ENCODE assay signal across 12 mouse cellular contexts in the genomic region with DNA sequence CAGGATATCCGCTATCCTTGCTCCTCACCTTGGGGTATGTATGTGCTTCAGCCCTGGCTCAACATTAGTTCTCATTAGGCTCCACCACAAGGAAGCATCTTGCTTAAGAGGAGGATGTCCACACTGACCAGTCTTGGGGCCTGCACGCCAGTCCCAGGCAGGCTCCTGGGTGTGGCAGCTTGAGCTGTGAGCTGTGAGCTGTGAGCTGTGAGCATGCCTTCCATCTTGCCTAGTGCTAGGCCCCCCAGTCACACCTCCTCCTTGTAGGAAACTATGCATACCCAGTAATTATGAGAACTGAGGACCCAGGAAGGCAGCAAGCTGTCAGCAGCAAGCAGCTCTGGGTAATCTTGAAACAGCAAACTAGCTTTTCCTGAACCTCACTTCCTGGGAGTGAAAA. TPM values are rescaled to one million over a fixed set of nuclear protein-coding genes. Genes with fewer than 3 reads are reported as not detected.
DNase-seq lines count a peak whose midpoint lies in the region; ATAC-seq and TF ChIP-seq lines count a peak whose summit lies in the region.
"Had no signal": no experiment of that assay in that cellular context is flagged by ENCODE, and none has a peak within 500 bp of the region (broad histone marks: within the 10 kb centered on the region; RNA-seq: fewer than 3 reads in every experiment).

No protein-coding gene starts in this region.

- 69% methylated on average over 2 of the region's 2 CpGs for WGBS in liver, embryonic 15.5 days (ENCODE audit: insufficient replicate concordance)
- WGBS in liver, embryonic 12.5 days (ENCODE audit: insufficient replicate concordance), result 66% methylated on average over 2 of the region's 2 CpGs
- WGBS in liver, embryonic 16.5 days (ENCODE audit: insufficient replicate concordance), result 60% methylated on average over 2 of the region's 2 CpGs
- 70% methylated on average over 2 of the region's 2 CpGs for WGBS in stomach, postnatal 0 days

- no peaks in the 10 kb centered on the region for H3K36me3 ChIP-seq in liver, embryonic 15.5 days (replicated peaks)
- H3K36me3 ChIP-seq in liver, embryonic 12.5 days, result no peaks in the 10 kb centered on the region
- no peaks in the 10 kb centered on the region for H3K36me3 ChIP-seq in liver, embryonic 16.5 days (ENCODE audit: control insufficient read depth, insufficient read depth)
- no peaks in the 10 kb centered on the region for H3K36me3 ChIP-seq in stomach, postnatal 0 days (ENCODE audit: control insufficient read depth, insufficient read depth, low read length)
- H3K36me3 ChIP-seq: forebrain, embryonic 12.5 days; liver, embryonic 13.5 days had no signal

- peak; percentile 50 for DNase-seq in cerebellum, adult 11-12 months
- DNase-seq in cerebellum, postnatal 4 days (ENCODE audit: low spot score in 2 of 2), result no peak
- peak; percentile 50 for DNase-seq in cerebellum, adult 8-10 months
- no peak for DNase-seq in stomach, postnatal 0 days (ENCODE audit: low spot score)
- no peak for DNase-seq in right cerebral cortex, postnatal 14 days
- DNase-seq: kidney, adult 11 months; liver, embryonic 13.5 days had no signal

- H3K27ac ChIP-seq in liver, embryonic 15.5 days (replicated peaks), result no peak overlapping the region
- H3K27ac ChIP-seq in liver, embryonic 12.5 days, result no peak overlapping the region
- no peak overlapping the region for H3K27ac ChIP-seq in liver, embryonic 16.5 days (ENCODE audit: low read length)
- no peak overlapping the region for H3K27ac ChIP-seq in stomach, postnatal 0 days (replicated peaks)
- H3K27ac ChIP-seq: forebrain, embryonic 12.5 days; liver, embryonic 13.5 days had no signal

- no peaks in the 10 kb centered on the region for H3K9me3 ChIP-seq in liver, embryonic 15.5 days (replicated peaks)
- H3K9me3 ChIP-seq in liver, embryonic 12.5 days (replicated peaks), result no peaks in the 10 kb centered on the region
- H3K9me3 ChIP-seq in liver, embryonic 16.5 days (replicated peaks; ENCODE audit: control insufficient read depth, low read length), result no peaks in the 10 kb centered on the region
- no peaks in the 10 kb centered on the region for H3K9me3 ChIP-seq in stomach, postnatal 0 days (ENCODE audit: control insufficient read depth, low read length)
- H3K9me3 ChIP-seq: forebrain, embryonic 12.5 days; liver, embryonic 13.5 days had no signal

- H3K4me1 ChIP-seq in liver, embryonic 15.5 days (replicated peaks), result no peaks in the 10 kb centered on the region
- H3K4me1 ChIP-seq in liver, embryonic 12.5 days, result peaks cover 12% of the 10 kb centered on the region; the same call in 1 of the 2 replicates
- no peaks in the 10 kb centered on the region; the same call in 1 of the 2 replicates for H3K4me1 ChIP-seq in liver, embryonic 16.5 days (ENCODE audit: control insufficient read depth, low read depth, low read length)
- no peaks in the 10 kb centered on the region for H3K4me1 ChIP-seq in stomach, postnatal 0 days (replicated peaks; ENCODE audit: control insufficient read depth, insufficient read depth)

- H3K9ac ChIP-seq in liver, embryonic 15.5 days, result no peak overlapping the region
- H3K9ac ChIP-seq in liver, embryonic 12.5 days, result no peak overlapping the region
- no peak overlapping the region for H3K9ac ChIP-seq in liver, embryonic 16.5 days (ENCODE audit: low read depth, low read length)
- no peak overlapping the region for H3K9ac ChIP-seq in stomach, postnatal 0 days (ENCODE audit: low read length)
- H3K9ac ChIP-seq: forebrain, embryonic 12.5 days; liver, embryonic 13.5 days had no signal

- no peak overlapping the region for H3K4me3 ChIP-seq in liver, embryonic 15.5 days (replicated peaks)
- H3K4me3 ChIP-seq in liver, embryonic 12.5 days, result no peak overlapping the region
- H3K4me3 ChIP-seq in liver, embryonic 16.5 days (ENCODE audit: low read depth, low read length), result no peak overlapping the region
- H3K4me3 ChIP-seq in stomach, postnatal 0 days (ENCODE audit: low read depth, low read length), result no peak overlapping the region
- H3K4me3 ChIP-seq: forebrain, embryonic 12.5 days; liver, embryonic 13.5 days had no signal

- ATAC-seq in liver, embryonic 15.5 days (ENCODE audit: insufficient read depth), result 0 out of 2 replicates have a peak, but pooled peaks have one; percentile 25
- ATAC-seq in liver, embryonic 12.5 days, result no peak
- 0 out of 2 replicates have a peak, but pooled peaks have one; percentile 35 for ATAC-seq in liver, embryonic 16.5 days (ENCODE audit: low read depth)
- no peak for ATAC-seq in stomach, postnatal 0 days (ENCODE audit: low FRiP score, low TSS enrichment)

- TF ChIP-seq EP300 in stomach, postnatal 0 days (optimal IDR thresholded peaks at IDR 0.05), result no peak

- TF ChIP-seq CTCF in stomach, postnatal 0 days (IDR thresholded peaks at IDR 0.05; ENCODE audit: low read depth), result no peak

- no peak overlapping the region for H3K4me2 ChIP-seq in liver, embryonic 15.5 days
- H3K4me2 ChIP-seq in liver, embryonic 12.5 days, result no peak overlapping the region
- H3K4me2 ChIP-seq in liver, embryonic 16.5 days (ENCODE audit: low read depth, low read length), result no peak overlapping the region
- H3K4me2 ChIP-seq in stomach, postnatal 0 days (replicated peaks; ENCODE audit: low read depth), result no peak overlapping the region
- H3K4me2 ChIP-seq: forebrain, embryonic 12.5 days; liver, embryonic 13.5 days; midbrain, embryonic 11.5 days had no signal

- peaks cover 13% of the 10 kb centered on the region for H3K27me3 ChIP-seq in liver, embryonic 15.5 days
- H3K27me3 ChIP-seq in liver, embryonic 12.5 days (replicated peaks), result peaks cover 16% of the 10 kb centered on the region
- no peaks in the 10 kb centered on the region for H3K27me3 ChIP-seq in liver, embryonic 16.5 days (ENCODE audit: control insufficient read depth, insufficient read depth, low read depth, low read length)
- no peaks in the 10 kb centered on the region for H3K27me3 ChIP-seq in stomach, postnatal 0 days (ENCODE audit: control insufficient read depth, insufficient read depth, low read length)

RNA-seq across cellular contexts. Expression of a gene that starts 2.6 kb away (rescaled TPM):
- polyA plus RNA-seq in liver, embryonic 15.5 days (2015; fragmentation: Nextera tagmentation; extraction: Ambion mirVana), result 4.4 and 6.4 TPM in 2 replicates
- 4.4 and 4.7 TPM in 2 replicates for polyA plus RNA-seq in liver, embryonic 12.5 days (2016; fragmentation: Nextera tagmentation; extraction: Ambion mirVana)
- 4.8 and 6.0 TPM in 2 replicates for polyA plus RNA-seq in liver, embryonic 16.5 days (2015; fragmentation: Nextera tagmentation; extraction: Ambion mirVana)
- polyA plus RNA-seq in stomach, postnatal 0 days (2015; fragmentation: Nextera tagmentation; extraction: Ambion mirVana), result 3.2 and 3.6 TPM in 2 replicates

RNA-seq across cellular contexts. Expression of a gene that starts 44.9 kb away (rescaled TPM):
- 1.9 TPM in 2 replicates for polyA plus RNA-seq in liver, embryonic 15.5 days (2015; fragmentation: Nextera tagmentation; extraction: Ambion mirVana)
- 3.0 TPM in 2 replicates for polyA plus RNA-seq in liver, embryonic 12.5 days (2016; fragmentation: Nextera tagmentation; extraction: Ambion mirVana)
- 2.0 and 2.2 TPM in 2 replicates for polyA plus RNA-seq in liver, embryonic 16.5 days (2015; fragmentation: Nextera tagmentation; extraction: Ambion mirVana)
- polyA plus RNA-seq in stomach, postnatal 0 days (2015; fragmentation: Nextera tagmentation; extraction: Ambion mirVana), result 2.4 and 2.6 TPM in 2 replicates

Comparison
In these comparisons a context has a peak if more than half of its experiments do, and no peak if none do; other contexts are left out.
1. DNase-seq: peak in cerebellum, adult 11-12 months (single experiment) and cerebellum, adult 8-10 months (single experiment); none in cerebellum, postnatal 4 days (0 of 2), stomach, postnatal 0 days (single experiment) and right cerebral cortex, postnatal 14 days (single experiment).
2. ATAC-seq: peak in liver, embryonic 15.5 days (single experiment) and liver, embryonic 16.5 days (single experiment); none in liver, embryonic 12.5 days (single experiment) and stomach, postnatal 0 days (single experiment).